Mouse (Mus musculus): Measurements from ENCODE around the gene Get4. TPM values are rescaled to one million over a fixed set of nuclear protein-coding genes. Genes with fewer than 3 reads are reported as not detected.

Gene Get4
- polyA plus RNA-seq, 1 experiment, result 106 TPM

- Histone ChIP-seq H3K27ac (ENCODE audit: insufficient read depth, low read length) (peak overlapping the region; percentile 36; the same call in 1 of the 2 replicates), H3K4me1 (ENCODE audit: control insufficient read depth, insufficient read depth, low read length) (peaks cover 10% of the 10 kb centered on the region), H3K27me3 (ENCODE audit: control insufficient read depth, insufficient read depth, low read length) (no peaks in the 10 kb centered on the region), H3K4me3 (replicated peaks; ENCODE audit: insufficient read depth, low read depth, low read length) (no peak overlapping the region)
- peak in 1 of 2 experiments; percentile 17 for DNase-seq
- WGBS, result 39% methylated on average over 14 of the region's 14 CpGs
- no peak for TF ChIP-seq POLR2A (IDR thresholded peaks at IDR 0.05; ENCODE audit: borderline replicate concordance, insufficient read depth, low read length)
- TF ChIP-seq CTCF (IDR thresholded peaks at IDR 0.05; ENCODE audit: borderline replicate concordance, insufficient read depth, low read depth, low read length), result no peak
Measured at GRCm38 (mm10) chr5:139286142-139286941, 34.2 kb downstream of the Get4 start.

DNA sequence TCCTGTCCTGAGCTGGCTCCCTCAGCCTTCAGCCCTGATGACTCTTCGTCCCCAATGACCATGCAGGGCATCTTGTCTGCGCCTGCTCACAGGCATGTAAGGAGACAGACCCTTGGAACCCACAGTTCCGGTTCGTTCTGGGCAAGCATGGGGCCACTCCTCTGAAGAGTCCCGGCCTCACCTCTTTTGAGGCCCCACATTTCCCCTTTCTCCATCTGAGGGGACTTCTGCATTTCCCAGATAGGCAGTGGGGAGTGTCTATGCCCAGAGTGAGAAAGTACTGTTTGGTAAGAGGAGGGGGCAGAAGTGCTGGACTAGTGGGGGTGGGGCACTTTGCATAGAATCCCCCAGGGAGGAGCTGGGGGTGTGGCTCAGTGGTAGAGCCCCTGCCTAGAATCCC is 35.0 kb downstream of the Get4 start:
- peak overlapping the region; percentile 10; the same call in 1 of the 2 replicates for H3K27ac ChIP-seq (ENCODE audit: insufficient read depth, low read length)
- 89% methylated on average over 5 of the region's 5 CpGs for WGBS

GRCm38 (mm10) chr5:139287787-139288186 is 35.7 kb downstream of the Get4 start:
- no peak for TF ChIP-seq POLR2A (IDR thresholded peaks at IDR 0.05; ENCODE audit: borderline replicate concordance, insufficient read depth, low read length)
- TF ChIP-seq CTCF (IDR thresholded peaks at IDR 0.05; ENCODE audit: borderline replicate concordance, insufficient read depth, low read depth, low read length), result no peak
- WGBS, result 87% methylated on average over 4 of the region's 4 CpGs
- peaks cover 7% of the 10 kb centered on the region for H3K4me1 ChIP-seq (ENCODE audit: control insufficient read depth, insufficient read depth, low read length)
- no peaks in the 10 kb centered on the region for H3K27me3 ChIP-seq (ENCODE audit: control insufficient read depth, insufficient read depth, low read length)
- no peak overlapping the region for H3K27ac ChIP-seq (ENCODE audit: insufficient read depth, low read length)
- no peak for DNase-seq
- no peak overlapping the region for H3K4me3 ChIP-seq (replicated peaks; ENCODE audit: insufficient read depth, low read depth, low read length)

More for the DNA sequence above, 35.0 kb downstream of the Get4 start:
- no peak for TF ChIP-seq POLR2A (IDR thresholded peaks at IDR 0.05; ENCODE audit: borderline replicate concordance, insufficient read depth, low read length)
- TF ChIP-seq CTCF (IDR thresholded peaks at IDR 0.05; ENCODE audit: borderline replicate concordance, insufficient read depth, low read depth, low read length), result no peak
- Histone ChIP-seq H3K4me1 (ENCODE audit: control insufficient read depth, insufficient read depth, low read length) (peaks cover 10% of the 10 kb centered on the region), H3K27me3 (ENCODE audit: control insufficient read depth, insufficient read depth, low read length) (no peaks in the 10 kb centered on the region), H3K4me3 (replicated peaks; ENCODE audit: insufficient read depth, low read depth, low read length) (no peak overlapping the region)
- no peak for DNase-seq

DNA sequence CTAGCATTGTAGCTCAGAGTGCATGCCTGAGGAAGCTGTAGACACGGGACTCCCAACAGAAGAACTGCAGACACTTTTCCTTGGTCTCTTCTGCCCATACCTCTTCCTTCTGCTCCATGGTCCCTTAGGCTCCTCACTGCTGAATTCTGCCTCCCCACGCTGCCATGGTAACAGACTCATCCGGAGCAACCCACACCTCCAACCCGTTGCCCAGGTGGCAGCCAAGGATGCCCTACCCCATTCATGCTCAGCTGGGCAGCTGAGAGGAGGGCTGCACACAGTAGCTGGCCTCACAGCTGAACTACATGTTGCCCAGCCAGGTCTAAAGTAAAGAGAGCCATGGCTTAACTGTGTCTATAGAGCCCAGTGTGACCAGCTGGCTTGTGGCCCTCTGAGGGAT is 36.5 kb downstream of the Get4 start:
- no peaks in the 10 kb centered on the region for H3K27me3 ChIP-seq (ENCODE audit: control insufficient read depth, insufficient read depth, low read length)
- peaks cover 7% of the 10 kb centered on the region for H3K4me1 ChIP-seq (ENCODE audit: control insufficient read depth, insufficient read depth, low read length)
- WGBS, result 56% methylated on average over 4 of the region's 4 CpGs
- no peak overlapping the region for H3K4me3 ChIP-seq (replicated peaks; ENCODE audit: insufficient read depth, low read depth, low read length)
- H3K27ac ChIP-seq (ENCODE audit: insufficient read depth, low read length), result no peak overlapping the region
- DNase-seq, result no peak
- TF ChIP-seq CTCF (IDR thresholded peaks at IDR 0.05; ENCODE audit: borderline replicate concordance, insufficient read depth, low read depth, low read length), result no peak
- no peak for TF ChIP-seq POLR2A (IDR thresholded peaks at IDR 0.05; ENCODE audit: borderline replicate concordance, insufficient read depth, low read length)

DNA sequence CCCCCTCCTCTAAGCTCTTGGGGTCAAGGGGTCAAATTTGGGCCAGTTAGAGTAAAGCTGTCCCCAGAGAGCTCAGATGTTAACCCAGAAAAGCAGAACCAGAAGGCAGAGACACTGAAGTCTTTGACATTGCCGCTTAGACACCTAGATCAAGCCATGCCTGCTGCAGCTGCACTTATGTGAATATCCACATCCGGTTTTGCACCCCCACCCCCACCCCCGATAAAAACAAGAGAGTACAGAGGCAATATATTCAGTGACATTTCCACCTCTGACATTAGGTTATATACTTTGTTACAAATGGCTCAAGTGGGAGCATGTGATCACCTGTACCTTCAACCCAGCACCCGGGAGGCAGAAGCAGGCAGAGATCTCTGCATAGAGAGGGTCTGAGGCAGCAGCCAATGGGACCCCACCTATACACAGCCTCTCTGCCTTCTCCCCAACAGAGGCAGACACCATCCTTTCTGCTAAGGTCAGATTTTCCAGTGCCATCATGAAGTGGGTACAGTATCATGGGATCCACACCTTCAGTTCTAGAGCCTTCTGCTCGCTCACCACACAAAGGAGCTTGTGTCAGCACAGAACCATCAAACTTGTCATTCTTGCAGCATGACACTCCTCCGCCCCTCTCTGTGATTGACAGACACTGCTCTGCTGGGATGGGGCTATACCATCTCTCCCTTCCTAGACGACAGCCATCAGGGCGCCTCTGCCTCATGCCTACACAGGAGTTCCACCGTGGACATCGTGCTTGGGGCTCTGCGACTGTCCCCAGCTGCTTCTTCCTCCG is 38.5 kb downstream of the Get4 start:
- no peak overlapping the region for H3K27ac ChIP-seq (ENCODE audit: insufficient read depth, low read length)
- peaks cover 6% of the 10 kb centered on the region for H3K4me1 ChIP-seq (ENCODE audit: control insufficient read depth, insufficient read depth, low read length)
- WGBS, result 85% methylated on average over 12 of the region's 12 CpGs
- DNase-seq, result no peak
- no peaks in the 10 kb centered on the region for H3K27me3 ChIP-seq (ENCODE audit: control insufficient read depth, insufficient read depth, low read length)
- H3K4me3 ChIP-seq (replicated peaks; ENCODE audit: insufficient read depth, low read depth, low read length), result no peak overlapping the region
- TF ChIP-seq POLR2A (IDR thresholded peaks at IDR 0.05; ENCODE audit: borderline replicate concordance, insufficient read depth, low read length) (no peak), CTCF (IDR thresholded peaks at IDR 0.05; ENCODE audit: borderline replicate concordance, insufficient read depth, low read depth, low read length) (no peak)

DNA sequence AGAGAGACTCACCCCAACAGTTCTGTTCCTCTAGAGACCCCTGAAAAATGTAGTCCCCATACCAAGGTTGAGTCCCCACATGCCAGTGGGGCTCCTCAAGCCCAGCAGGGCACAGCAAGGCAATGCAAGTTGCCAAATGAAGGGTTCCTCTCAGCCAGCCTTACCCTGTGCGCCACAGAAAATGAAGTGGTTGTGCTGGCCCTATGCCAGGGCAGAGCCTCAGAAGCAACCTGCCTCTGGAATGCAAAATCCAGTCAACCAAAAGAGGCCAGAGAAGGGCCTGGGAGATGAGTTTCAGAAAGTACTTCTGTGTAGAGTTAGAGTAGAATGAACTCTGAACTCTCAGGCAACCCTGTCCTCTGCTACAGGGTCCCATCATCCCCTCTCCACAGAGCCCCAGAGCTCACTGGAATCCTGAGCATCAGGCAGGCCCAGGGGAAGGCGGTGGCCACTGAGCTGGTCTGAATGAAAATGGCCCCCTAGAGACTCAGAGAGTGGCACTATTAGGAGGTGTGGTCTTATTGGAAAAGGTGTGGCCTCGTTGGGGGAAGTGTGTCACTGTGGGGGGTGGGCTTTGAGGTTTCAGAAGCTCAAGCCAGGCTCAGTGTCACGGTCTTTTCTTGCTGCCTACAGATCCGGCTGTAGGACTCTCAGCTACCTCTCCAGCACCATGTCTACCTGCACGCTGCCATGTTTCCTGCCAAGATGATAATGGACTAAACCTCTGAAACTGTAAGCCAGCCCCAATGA is 39.9 kb downstream of the Get4 start:
- Histone ChIP-seq H3K4me3 (replicated peaks; ENCODE audit: insufficient read depth, low read depth, low read length) (no peak overlapping the region), H3K4me1 (ENCODE audit: control insufficient read depth, insufficient read depth, low read length) (no peaks in the 10 kb centered on the region; the same call in 1 of the 2 replicates), H3K27ac (ENCODE audit: insufficient read depth, low read length) (no peak overlapping the region), H3K27me3 (ENCODE audit: control insufficient read depth, insufficient read depth, low read length) (no peaks in the 10 kb centered on the region)
- WGBS, result 51% methylated on average over 6 of the region's 6 CpGs
- no peak for DNase-seq
- TF ChIP-seq CTCF (IDR thresholded peaks at IDR 0.05; ENCODE audit: borderline replicate concordance, insufficient read depth, low read depth, low read length), result no peak
- no peak for TF ChIP-seq POLR2A (IDR thresholded peaks at IDR 0.05; ENCODE audit: borderline replicate concordance, insufficient read depth, low read length)

GRCm38 (mm10) chr5:139294089-139294488 is 42.0 kb downstream of the Get4 start:
- DNase-seq, result no peak
- no peaks in the 10 kb centered on the region for H3K27me3 ChIP-seq (ENCODE audit: control insufficient read depth, insufficient read depth, low read length)
- 60% methylated on average over 2 of the region's 2 CpGs for WGBS
- H3K4me3 ChIP-seq (replicated peaks; ENCODE audit: insufficient read depth, low read depth, low read length), result no peak overlapping the region
- no peak overlapping the region for H3K27ac ChIP-seq (ENCODE audit: insufficient read depth, low read length)
- no peaks in the 10 kb centered on the region; the same call in 1 of the 2 replicates for H3K4me1 ChIP-seq (ENCODE audit: control insufficient read depth, insufficient read depth, low read length)
- no peak for TF ChIP-seq POLR2A (IDR thresholded peaks at IDR 0.05; ENCODE audit: borderline replicate concordance, insufficient read depth, low read length)

All from cerebellum, adult 2 months (tissue).